Mouse (Mus musculus) CH12.LX (cell line): ENCODE results near the gene Pcolce2. TPM values are rescaled to one million over a fixed set of nuclear protein-coding genes. Genes with fewer than 3 reads are reported as not detected.

Experiments used
- DNase-seq: peaks from one replicate; pipeline ENCODE4 v3.0.0-alpha.2; 2013; ENCODE audit errors: extremely low read depth
- H3K27ac ChIP-seq: 2 replicates; pipeline ENCODE4 v1.5.1; 2012; ENCODE audit warnings: low read depth, mild to moderate bottlenecking, control low read depth, moderate library complexity; ENCODE audit not compliant: insufficient read depth
- H3K27me3 ChIP-seq: replicated peaks from 2 replicates; pipeline ENCODE3; 2012; ENCODE audit warnings: inconsistent platforms
- H3K36me3 ChIP-seq, 2 experiments: replicated peaks in 1 of 2; 2 replicates each; pipeline versions ENCODE3 to v1.6.1; 2012; ENCODE audit warnings: inconsistent platforms in 1 of 2, low read length in 1 of 2, mild to moderate bottlenecking in 1 of 2, mixed read lengths in 1 of 2, moderate library complexity in 1 of 2; ENCODE audit not compliant: control insufficient read depth in 1 of 2, insufficient read depth in 1 of 2
- H3K4me1 ChIP-seq, 2 experiments: 2 replicates each; pipeline ENCODE4 v1.6.1; 2012; ENCODE audit warnings: inconsistent platforms in 1 of 2, moderate library complexity in 1 of 2; ENCODE audit not compliant: insufficient read depth in 2 of 2, control insufficient read depth in 1 of 2
- H3K4me2 ChIP-seq: 2 replicates; pipeline ENCODE4 v1.6.1; 2012; ENCODE audit warnings: low read depth, mild to moderate bottlenecking, control low read depth; ENCODE audit not compliant: poor library complexity, insufficient read depth, severe bottlenecking
- H3K4me3 ChIP-seq, 3 experiments: fragments of 150-350 bp in 1 of 3; sonication (generic) in 1 of 3; replicated peaks in 1 of 3; 2 replicates each; pipeline versions ENCODE3 to v1.5.1; 2011 to 2012; ENCODE audit warnings: low read depth in 2 of 3, low read length in 2 of 3, mild to moderate bottlenecking in 2 of 3, moderate library complexity in 2 of 3, control low read depth in 1 of 3, improper control_type of control experiment in 1 of 3, inconsistent platforms in 1 of 3, mixed read lengths in 1 of 3; ENCODE audit not compliant: poor library complexity in 1 of 3
- H3K79me2 ChIP-seq: replicated peaks from 2 replicates; pipeline ENCODE4 v1.6.1; 2012; ENCODE audit warnings: mild to moderate bottlenecking, moderate library complexity; ENCODE audit not compliant: control insufficient read depth, poor library complexity, insufficient read depth, severe bottlenecking; ENCODE audit errors: extremely low read depth
- H3K9ac ChIP-seq: 2 replicates; pipeline ENCODE4 v1.6.1; 2012; ENCODE audit warnings: low read depth, mild to moderate bottlenecking, control low read depth, moderate library complexity; ENCODE audit not compliant: insufficient read depth
- H3K9me3 ChIP-seq: replicated peaks from 2 replicates; pipeline ENCODE3; 2012; ENCODE audit warnings: low read length, inconsistent platforms, mixed read lengths
- BHLHE40 ChIP-seq: IDR thresholded peaks from 2 replicates; pipeline ENCODE4 v1.6.1; 2011; ENCODE audit warnings: mild to moderate bottlenecking, low read depth, low read length, improper control_type of control experiment
- CTCF ChIP-seq, 2 experiments: IDR thresholded peaks in 1 of 2; conservative IDR thresholded peaks in 1 of 2; 2 replicates each; pipeline ENCODE4 v1.5.1; 2011 to 2012; ENCODE audit warnings: low read depth in 2 of 2, low read length in 2 of 2, improper control_type of control experiment in 1 of 2, inconsistent platforms in 1 of 2, mild to moderate bottlenecking in 1 of 2, moderate library complexity in 1 of 2
- GABPA ChIP-seq: IDR thresholded peaks from 2 replicates; pipeline ENCODE4 v1.6.1; 2012; ENCODE audit warnings: low read depth, low read length, improper control_type of control experiment, inconsistent platforms; ENCODE audit not compliant: insufficient replicate concordance
- HCFC1 ChIP-seq: IDR thresholded peaks from 2 replicates; pipeline ENCODE4 v1.6.1; 2012; ENCODE audit warnings: low read depth, mild to moderate bottlenecking, inconsistent platforms, low read length, improper control_type of control experiment
- MAFK ChIP-seq: IDR thresholded peaks from 2 replicates; pipeline ENCODE4 v1.6.1; 2011; ENCODE audit warnings: low read length, improper control_type of control experiment; ENCODE audit not compliant: insufficient replicate concordance
- MAX ChIP-seq: IDR thresholded peaks from 2 replicates; pipeline ENCODE4 v1.6.1; 2011; ENCODE audit warnings: low read length, improper control_type of control experiment
- MAZ ChIP-seq: IDR thresholded peaks from 2 replicates; pipeline ENCODE4 v1.6.1; 2012; ENCODE audit warnings: low read depth, mild to moderate bottlenecking, inconsistent platforms, low read length, improper control_type of control experiment, moderate library complexity
- NRF1 ChIP-seq: IDR thresholded peaks from 2 replicates; pipeline ENCODE4 v1.6.1; 2014; ENCODE audit warnings: low read depth, mild to moderate bottlenecking, inconsistent platforms, low read length, improper control_type of control experiment, moderate library complexity
- POLR2AphosphoS2 ChIP-seq: IDR thresholded peaks from 2 replicates; pipeline ENCODE4 v1.6.1; 2011; ENCODE audit warnings: low read depth, low read length, improper control_type of control experiment
- RAD21 ChIP-seq: IDR thresholded peaks from 2 replicates; pipeline ENCODE4 v1.6.1; 2011; ENCODE audit warnings: low read depth, mild to moderate bottlenecking, low read length, improper control_type of control experiment, moderate library complexity
- SMC3 ChIP-seq: IDR thresholded peaks from 2 replicates; pipeline ENCODE4 v1.6.1; 2011; ENCODE audit warnings: low read depth, low read length, improper control_type of control experiment
- TCF12 ChIP-seq: IDR thresholded peaks from 2 replicates; pipeline ENCODE4 v1.6.1; 2014; ENCODE audit warnings: low read depth, mild to moderate bottlenecking, inconsistent platforms, low read length, improper control_type of control experiment
- UBTF ChIP-seq: IDR thresholded peaks from 2 replicates; pipeline ENCODE4 v1.6.1; 2012; ENCODE audit warnings: low read depth, mild to moderate bottlenecking, inconsistent platforms, low read length, improper control_type of control experiment, moderate library complexity
- ZMIZ1 ChIP-seq: IDR thresholded peaks from 2 replicates; pipeline ENCODE4 v1.6.1; 2012; ENCODE audit warnings: low read depth, mild to moderate bottlenecking, inconsistent platforms, low read length, improper control_type of control experiment
- dilution Hi-C: fragments of 300-500 bp; cut with MboI; formaldehyde crosslinking; loops from 2 replicates; pipeline ENCODE4 v1.14.3; 2020; ENCODE audit warnings: low sequenced_read_pairs; ENCODE audit not compliant: extremely low pct_unique_long_range_greater_than_20kb, extremely low pct_ligation_motif_present
- in situ Hi-C: fragments of 300-500 bp; cut with MboI; formaldehyde crosslinking; loops from 3 replicates; pipeline ENCODE4 v1.14.3; 2019; ENCODE audit warnings: low sequenced_read_pairs, low pct_ligation_motif_present, low pct_unique_long_range_greater_than_20kb, mixed read lengths
- polyA plus RNA-seq: library from polyadenylated mRNA; unstranded; fragments of >175 nt; gene quantifications from 2 replicates; pipeline ENCODE4 v1.2.1, GENCODE M21; 2012; ENCODE audit warnings: low read depth; ENCODE audit not compliant: insufficient read length
- total RNA-seq, 2 experiments: library from RNA; depleted of rRNA; stranded (reverse); fragments of 300-350 nt in 1 of 2; fragments of >200 nt in 1 of 2; gene quantifications; 2 replicates each; pipeline ENCODE4 v1.2.3; 2012 to 2014

The Pcolce2 gene
- total and polyA plus RNA-seq, 3 experiments = 0.04 TPM; not detected in 2

GRCm38 (mm10) chr9:95685660-95686440, 48.4 kb downstream of the Pcolce2 start:
- Histone ChIP-seq H3K9me3 (no peaks in the 10 kb centered on the region), H3K9ac (no peak overlapping the region), H3K27me3 (no peaks in the 10 kb centered on the region), H3K79me2 (no peaks in the 10 kb centered on the region), H3K27ac (no peak overlapping the region), H3K36me3 (no peaks in the 10 kb centered on the region), H3K4me3 (no peak overlapping the region), H3K4me2 (no peak overlapping the region), H3K4me1 (no peaks in the 10 kb centered on the region)
- dilution Hi-C loops = no loop called here
- in situ Hi-C loops = loop anchor here (10.0 to 25.0 kb wide), 2 partner anchors 151 kb away; partner anchors contain the start of gene Pls1
- no peak for TF ChIP-seq POLR2AphosphoS2
- TF ChIP-seq HCFC1 = no peak
- TF ChIP-seq SMC3 = no peak
- TF ChIP-seq GABPA = no peak
- TF ChIP-seq MAFK = no peak
- no peak for TF ChIP-seq MAZ
- no peak for TF ChIP-seq NRF1
- no peak for TF ChIP-seq MAX
- no peak for DNase-seq

- H3K27me3 ChIP-seq = no peaks in the 10 kb centered on the region
- peak; percentile 20 for DNase-seq
- H3K9ac ChIP-seq = no peak overlapping the region
- no peak overlapping the region for H3K4me2 ChIP-seq
- H3K4me3 ChIP-seq = no peak overlapping the region
- H3K27ac ChIP-seq = no peak overlapping the region
- dilution Hi-C loops (no loop called here), in situ Hi-C loops (loop anchor here (10.0 to 25.0 kb wide), 2 partner anchors 149 to 153 kb away; partner anchors contain the start of gene Pls1)
- no peaks in the 10 kb centered on the region for H3K9me3 ChIP-seq
- H3K36me3 ChIP-seq = no peaks in the 10 kb centered on the region
- no peaks in the 10 kb centered on the region for H3K79me2 ChIP-seq
- TF ChIP-seq RAD21 = peak; percentile 35
- no peak for TF ChIP-seq MAFK
- peak; percentile 76 for TF ChIP-seq SMC3
- TF ChIP-seq BHLHE40 = no peak
- no peak for TF ChIP-seq TCF12
- TF ChIP-seq CTCF (conservative IDR thresholded peaks at IDR 0.05 in 1 of 2, IDR thresholded peaks at IDR 0.05 in 1 of 2; ENCODE audit: low read depth in 2 of 2, low read length in 2 of 2) = peak; percentile 29 to 68; a peak in 3 of 4 replicates
- no peak for TF ChIP-seq ZMIZ1
- TF ChIP-seq UBTF = no peak
- no peaks in the 10 kb centered on the region for H3K4me1 ChIP-seq
Observed at GRCm38 (mm10) chr9:95688064-95688463, 50.7 kb downstream of the Pcolce2 start.
